Mouse (Mus musculus) bone marrow macrophage, adult 2 months (primary cell): ENCODE measurements around the gene Fam57a.

ENCODE experiments used
- CTCF ChIP-seq: IDR thresholded peaks from 2 replicates; pipeline ENCODE4 v1.5.1; 2012; ENCODE audit warnings: low read depth, mild to moderate bottlenecking, low read length, moderate library complexity
- POLR2A ChIP-seq: IDR thresholded peaks from 2 replicates; pipeline ENCODE4 v1.6.1; 2012; ENCODE audit warnings: mild to moderate bottlenecking, low read depth, low read length, borderline replicate concordance

- no peak for TF ChIP-seq CTCF
- TF ChIP-seq POLR2A: no peak
Observed at GRCm38 (mm10) chr11:76154200-76154599, 25.3 kb upstream of the Fam57a start.
